15 mouse cellular contexts compared by ENCODE assay signal in genomic region chr11:61443807-61444206, GRCm38 (mm10). TPM values are rescaled to one million over a fixed set of nuclear protein-coding genes. Genes with fewer than 3 reads are reported as not detected.
"Had no signal": no experiment of that assay in that cellular context is flagged by ENCODE, and none has a peak within 500 bp of the region (broad histone marks: within the 10 kb centered on the region; RNA-seq: fewer than 3 reads in every experiment).

No protein-coding gene starts in this region.

- DNase-seq: gastrocnemius, adult 2 months; gastrocnemius, postnatal 10 days; gastrocnemius, postnatal 25 days; heart, adult 11 months; heart, adult 2 months; heart, postnatal 14 days; heart, postnatal 36 days; kidney, adult 11 months; kidney, adult 2 months; kidney, adult 9 months; kidney, postnatal 14 days; kidney, postnatal 36 days; left cerebral cortex, postnatal 4 days had no signal

RNA-seq across cellular contexts. Expression of gene Rnf112, which starts 10.1 kb away (rescaled TPM):
- total RNA-seq: heart, postnatal 36 days; hematopoietic stem cell, adult 5-6 weeks; liver, adult 2 months had no signal

RNA-seq across cellular contexts. Expression of gene Mfap4, which starts 41.4 kb away (rescaled TPM):
- total RNA-seq: hematopoietic stem cell, adult 5-6 weeks had no signal
